Mouse (Mus musculus): ENCODE measurements around the gene Tmem176a. TPM values are rescaled to one million over a fixed set of nuclear protein-coding genes. Genes with fewer than 3 reads are reported as not detected.

The Tmem176a gene
- total RNA-seq, 1 experiment from 2014 or later, result 54.6 TPM

DNA sequence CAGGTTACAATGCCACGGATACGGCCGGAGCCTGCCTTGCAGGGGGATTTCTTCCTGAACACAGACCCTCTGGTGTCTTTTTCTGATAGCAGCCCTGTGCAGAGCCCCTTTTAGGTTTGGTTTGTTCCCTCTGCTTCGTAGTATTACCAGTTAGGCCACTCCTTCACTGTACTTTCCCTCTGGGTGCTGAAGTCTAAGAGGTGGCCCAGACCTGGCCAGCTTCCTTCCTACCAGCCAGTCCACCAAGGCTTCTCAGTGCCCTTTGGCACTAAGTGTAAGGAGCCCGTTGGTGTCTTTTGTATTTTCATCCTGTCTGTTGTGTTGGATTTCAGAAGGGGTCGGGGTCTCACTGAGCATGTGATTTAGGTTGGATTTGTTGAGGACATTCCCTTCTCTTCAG, 34.8 kb downstream of the Tmem176a start:
- ATAC-seq (replicated peaks; ENCODE audit: low read depth, poor library complexity, severe bottlenecking), result no peak

GRCm38 (mm10) chr6:48876510-48877135, 35.9 kb downstream of the Tmem176a start:
- ATAC-seq (replicated peaks; ENCODE audit: low read depth, poor library complexity, severe bottlenecking), result no peak

- peak; percentile 92 for ATAC-seq (replicated peaks; ENCODE audit: low read depth, poor library complexity, severe bottlenecking)
These were observed 53.5 kb downstream of the Tmem176a start for GRCm38 (mm10) chr6:48894203-48894602.

DNA sequence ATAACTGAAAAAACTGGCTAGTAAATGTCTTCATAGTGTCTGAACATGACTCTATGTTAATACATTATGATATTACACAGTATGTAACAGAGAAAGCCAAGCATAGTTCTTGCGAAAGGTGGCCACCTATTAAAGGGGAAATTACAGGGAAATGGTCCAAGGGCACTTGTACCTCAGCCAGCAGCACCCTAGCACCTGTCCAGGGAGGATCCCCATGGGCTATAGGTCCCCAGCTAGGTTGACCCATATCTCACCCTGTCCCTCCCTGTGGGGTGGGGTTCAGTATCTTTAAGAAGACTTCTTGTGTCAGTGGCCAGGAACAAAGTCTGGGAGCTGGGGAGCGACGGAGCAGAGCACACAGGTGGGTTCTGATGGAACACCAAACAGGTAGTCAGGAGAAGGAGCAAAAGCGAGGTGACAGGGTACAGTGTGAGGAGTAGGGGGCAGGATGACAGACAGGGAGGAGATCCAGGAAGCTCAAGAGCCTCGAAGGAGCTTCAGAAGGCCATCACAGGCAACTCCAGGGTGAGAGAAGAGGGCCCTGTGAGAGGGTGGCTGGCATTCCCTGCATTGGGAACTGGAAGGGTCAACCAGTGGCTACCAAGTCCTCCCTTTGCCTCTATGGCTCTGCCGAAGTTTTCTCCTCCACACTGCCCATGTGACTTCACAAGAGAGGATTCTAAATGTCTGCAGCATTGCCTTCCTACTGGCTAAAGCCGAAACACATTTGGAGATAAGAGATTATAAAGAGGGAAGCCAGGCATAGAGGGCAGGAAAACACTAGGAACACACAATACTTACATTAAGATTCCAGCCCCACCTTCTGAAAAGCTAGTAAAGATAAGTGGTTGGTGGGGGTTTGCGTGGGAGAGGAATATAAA, 54.5 kb downstream of the Tmem176a start:
- no peak for ATAC-seq (replicated peaks; ENCODE audit: low read depth, poor library complexity, severe bottlenecking)

DNA sequence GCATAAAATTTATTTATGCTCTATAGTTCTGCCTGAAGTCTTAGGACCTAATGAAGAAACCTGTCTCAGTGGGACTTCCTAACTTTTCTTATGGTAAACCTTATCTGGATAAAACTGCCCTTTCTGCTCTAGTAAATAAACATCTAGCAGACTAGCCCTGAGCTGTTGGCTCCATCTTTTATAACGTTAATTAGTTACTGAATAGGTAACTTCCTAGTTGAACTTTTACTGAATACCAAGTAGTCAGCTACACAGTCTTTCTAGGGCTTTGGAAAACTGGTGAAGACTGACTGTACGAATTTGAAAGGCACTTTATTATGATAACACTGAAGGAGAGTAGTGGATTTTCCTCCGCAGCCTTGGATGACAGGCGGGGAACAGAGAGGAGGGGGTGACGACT, 55.2 kb downstream of the Tmem176a start:
- ATAC-seq (replicated peaks; ENCODE audit: low read depth, poor library complexity, severe bottlenecking), result no peak

Other genes starting within 250 kb of the Tmem176a start
- gene Repin1, start 247.0 kb upstream of the Tmem176a start, total RNA-seq (2017), result 19.7 and 23.1 TPM in 2 replicates
- gene Gm44965, start 247.0 kb upstream of the Tmem176a start, total RNA-seq (2017), result not detected in 2 replicates
- gene Zfp775, start 238.9 kb upstream of the Tmem176a start, total RNA-seq (2017), result 2.1 and 3.3 TPM in 2 replicates
- 1.6 and 2.2 TPM in 2 replicates for gene AI854703, start 214.2 kb upstream of the Tmem176a start, total RNA-seq (2017)
- gene Gimap8, start 193.7 kb upstream of the Tmem176a start, total RNA-seq (2017), result 3.7 TPM in 2 replicates
- 50.8 and 59.3 TPM in 2 replicates for gene Gimap9, start 164.8 kb upstream of the Tmem176a start, total RNA-seq (2017)
- gene Gimap4, start 156.4 kb upstream of the Tmem176a start, total RNA-seq (2017), result 1.8 and 7.3 TPM in 2 replicates
- gene Gimap6, start 132.7 kb upstream of the Tmem176a start, total RNA-seq (2017), result 81.8 and 82.1 TPM in 2 replicates
- gene Gm28053, start 122.3 kb upstream of the Tmem176a start, total RNA-seq (2017), result 35.9 and 66.8 TPM in 2 replicates
- gene Gimap7, start 122.3 kb upstream of the Tmem176a start, total RNA-seq (2017), result 3.4 and 4.9 TPM in 2 replicates
- gene Gimap1, start 101.9 kb upstream of the Tmem176a start, total RNA-seq (2017), result 38.7 and 51.3 TPM in 2 replicates
- 6.6 and 7.3 TPM in 2 replicates for gene Gimap5, start 94.7 kb upstream of the Tmem176a start, total RNA-seq (2017)
- 0.34 and 0.69 TPM in 2 replicates for gene Gimap3, start 70.1 kb upstream of the Tmem176a start, total RNA-seq (2017)
- 137 and 148 TPM in 2 replicates for gene Tmem176b, start 577 bp downstream of the Tmem176a start, total RNA-seq (2017)
- 0.23 TPM in 1 of 2 replicates, not detected in the other for gene Aoc1, start 32.0 kb downstream of the Tmem176a start, total RNA-seq (2017)
- not detected in 2 replicates for gene 1600015I10Rik, start 89.0 kb downstream of the Tmem176a start, total RNA-seq (2017)
- gene Doxl2, start 134.0 kb downstream of the Tmem176a start, total RNA-seq (2017), result not detected in 2 replicates
- not detected in 2 replicates for gene Svs1, start 145.9 kb downstream of the Tmem176a start, total RNA-seq (2017)
- 0.27 TPM in 1 of 2 replicates, not detected in the other for gene Gpnmb, start 195.6 kb downstream of the Tmem176a start, total RNA-seq (2017)
- gene Malsu1, start 232.9 kb downstream of the Tmem176a start, total RNA-seq (2017), result 12.5 and 48.2 TPM in 2 replicates